Mouse (Mus musculus): ENCODE measurements at regions not wholly inside any gene's neighbourhood (a gene's known extent, or its start where the extent isn't known, plus 50 kb on each side); places are given as distances from the start of the nearest gene placed in this dataset.
"Not testable (repeated sequence)": the region's sequence is repeated elsewhere in the genome, so short reads cannot be mapped to it uniquely, and the experiment has no call there.

- ATAC-seq (no peak), DNase-seq (ENCODE audit: low spot score) (no peak)
- H3K36me3 ChIP-seq (ENCODE audit: control insufficient read depth, insufficient read depth, low read length) = no peaks in the 10 kb centered on the region
- no peak overlapping the region for H3K27ac ChIP-seq (ENCODE audit: low read depth, low read length)
- H3K9me3 ChIP-seq (replicated peaks; ENCODE audit: control insufficient read depth, low read length) = no peaks in the 10 kb centered on the region
- no peak overlapping the region for H3K4me2 ChIP-seq (ENCODE audit: low read length)
- no peak overlapping the region for H3K9ac ChIP-seq (ENCODE audit: low read length)
- 38% methylated on average over 1 of the region's 1 CpGs for WGBS
- no peaks in the 10 kb centered on the region for H3K27me3 ChIP-seq (replicated peaks; ENCODE audit: control insufficient read depth, insufficient read depth, low read length)
- no peak overlapping the region for H3K4me3 ChIP-seq (ENCODE audit: low read depth, low read length)
- no peaks in the 10 kb centered on the region for H3K4me1 ChIP-seq (ENCODE audit: control insufficient read depth, insufficient read depth, low read length)
Measured at GRCm38 (mm10) chr3:118194754-118195153, 326.0 kb upstream of the Snx7 start.

GRCm38 (mm10) chr3:118189382-118189781 is 320.6 kb upstream of the Snx7 start:
- H3K4me2 ChIP-seq (ENCODE audit: low read length) = no peak overlapping the region
- no peaks in the 10 kb centered on the region for H3K36me3 ChIP-seq (ENCODE audit: control insufficient read depth, insufficient read depth, low read length)
- no peaks in the 10 kb centered on the region for H3K9me3 ChIP-seq (replicated peaks; ENCODE audit: control insufficient read depth, low read length)
- DNase-seq (ENCODE audit: low spot score) (peak; percentile 9), ATAC-seq (no peak)
- H3K27me3 ChIP-seq (replicated peaks; ENCODE audit: control insufficient read depth, insufficient read depth, low read length) = no peaks in the 10 kb centered on the region
- H3K27ac ChIP-seq (ENCODE audit: low read depth, low read length) = no peak overlapping the region
- H3K4me1 ChIP-seq (ENCODE audit: control insufficient read depth, insufficient read depth, low read length) = no peaks in the 10 kb centered on the region
- H3K9ac ChIP-seq (ENCODE audit: low read length) = no peak overlapping the region
- no peak overlapping the region for H3K4me3 ChIP-seq (ENCODE audit: low read depth, low read length)

GRCm38 (mm10) chr3:118177446-118177845 is 308.7 kb upstream of the Snx7 start:
- Histone ChIP-seq H3K9ac (ENCODE audit: low read length) (no peak overlapping the region), H3K4me3 (ENCODE audit: low read depth, low read length) (no peak overlapping the region), H3K4me1 (ENCODE audit: control insufficient read depth, insufficient read depth, low read length) (no peaks in the 10 kb centered on the region), H3K4me2 (ENCODE audit: low read length) (no peak overlapping the region), H3K36me3 (ENCODE audit: control insufficient read depth, insufficient read depth, low read length) (no peaks in the 10 kb centered on the region), H3K27me3 (replicated peaks; ENCODE audit: control insufficient read depth, insufficient read depth, low read length) (no peaks in the 10 kb centered on the region), H3K9me3 (replicated peaks; ENCODE audit: control insufficient read depth, low read length) (no peaks in the 10 kb centered on the region), H3K27ac (ENCODE audit: low read depth, low read length) (no peak overlapping the region)
- no peak for ATAC-seq
- DNase-seq (ENCODE audit: low spot score) = no peak
- 96% methylated on average over 2 of the region's 2 CpGs for WGBS

GRCm38 (mm10) chr3:118162916-118163315 is 294.2 kb upstream of the Snx7 start:
- 75% methylated on average over 2 of the region's 2 CpGs for WGBS
- no peak overlapping the region for H3K27ac ChIP-seq (ENCODE audit: low read depth, low read length)
- no peaks in the 10 kb centered on the region for H3K4me1 ChIP-seq (ENCODE audit: control insufficient read depth, insufficient read depth, low read length)

GRCm38 (mm10) chr3:118144788-118145187 is 276.1 kb upstream of the Snx7 start:
- Histone ChIP-seq H3K4me2 (ENCODE audit: low read length) (no peak overlapping the region), H3K4me1 (ENCODE audit: control insufficient read depth, insufficient read depth, low read length) (no peaks in the 10 kb centered on the region), H3K4me3 (ENCODE audit: low read depth, low read length) (no peak overlapping the region), H3K27me3 (replicated peaks; ENCODE audit: control insufficient read depth, insufficient read depth, low read length) (no peaks in the 10 kb centered on the region), H3K36me3 (ENCODE audit: control insufficient read depth, insufficient read depth, low read length) (no peaks in the 10 kb centered on the region), H3K9me3 (replicated peaks; ENCODE audit: control insufficient read depth, low read length) (no peaks in the 10 kb centered on the region), H3K27ac (ENCODE audit: low read depth, low read length) (no peak overlapping the region), H3K9ac (ENCODE audit: low read length) (no peak overlapping the region)
- ATAC-seq (no peak), DNase-seq (ENCODE audit: low spot score) (peak; percentile 10)
- 97% methylated on average over 1 of the region's 1 CpGs for WGBS

More at GRCm38 (mm10) chr3:118162916-118163315, 294.2 kb upstream of the Snx7 start:
- Histone ChIP-seq H3K4me3 (ENCODE audit: low read depth, low read length) (no peak overlapping the region), H3K9me3 (replicated peaks; ENCODE audit: control insufficient read depth, low read length) (no peaks in the 10 kb centered on the region), H3K36me3 (ENCODE audit: control insufficient read depth, insufficient read depth, low read length) (no peaks in the 10 kb centered on the region), H3K4me2 (ENCODE audit: low read length) (no peak overlapping the region), H3K9ac (ENCODE audit: low read length) (no peak overlapping the region), H3K27me3 (replicated peaks; ENCODE audit: control insufficient read depth, insufficient read depth, low read length) (no peaks in the 10 kb centered on the region)
- DNase-seq (ENCODE audit: low spot score) = no peak
- no peak for ATAC-seq

GRCm38 (mm10) chr3:118141731-118142130 is 273.0 kb upstream of the Snx7 start:
- peak; percentile 17 for DNase-seq (ENCODE audit: low spot score)
- ATAC-seq = 0 out of 2 replicates have a peak, but pooled peaks have one; percentile 55

GRCm38 (mm10) chr3:118140108-118140507 is 271.4 kb upstream of the Snx7 start:
- DNase-seq (ENCODE audit: low spot score) (no peak), ATAC-seq (no peak)
- whole genome bisulfite sequencing = 78% methylated on average over 2 of the region's 2 CpGs
- Histone ChIP-seq H3K27me3 (replicated peaks; ENCODE audit: control insufficient read depth, insufficient read depth, low read length) (no peaks in the 10 kb centered on the region), H3K9me3 (replicated peaks; ENCODE audit: control insufficient read depth, low read length) (no peaks in the 10 kb centered on the region), H3K27ac (ENCODE audit: low read depth, low read length) (no peak overlapping the region), H3K4me3 (ENCODE audit: low read depth, low read length) (no peak overlapping the region), H3K4me2 (ENCODE audit: low read length) (no peak overlapping the region), H3K4me1 (ENCODE audit: control insufficient read depth, insufficient read depth, low read length) (no peaks in the 10 kb centered on the region), H3K36me3 (ENCODE audit: control insufficient read depth, insufficient read depth, low read length) (no peaks in the 10 kb centered on the region), H3K9ac (ENCODE audit: low read length) (no peak overlapping the region)

More at GRCm38 (mm10) chr3:118141731-118142130, 273.0 kb upstream of the Snx7 start:
- H3K27ac ChIP-seq (ENCODE audit: low read depth, low read length) = no peak overlapping the region
- no peaks in the 10 kb centered on the region for H3K27me3 ChIP-seq (replicated peaks; ENCODE audit: control insufficient read depth, insufficient read depth, low read length)
- H3K36me3 ChIP-seq (ENCODE audit: control insufficient read depth, insufficient read depth, low read length) = no peaks in the 10 kb centered on the region
- H3K4me2 ChIP-seq (ENCODE audit: low read length) = no peak overlapping the region
- H3K4me1 ChIP-seq (ENCODE audit: control insufficient read depth, insufficient read depth, low read length) = no peaks in the 10 kb centered on the region
- no peaks in the 10 kb centered on the region for H3K9me3 ChIP-seq (replicated peaks; ENCODE audit: control insufficient read depth, low read length)
- H3K4me3 ChIP-seq (ENCODE audit: low read depth, low read length) = no peak overlapping the region
- H3K9ac ChIP-seq (ENCODE audit: low read length) = no peak overlapping the region
- 57% methylated on average over 8 of the region's 8 CpGs for WGBS

- not testable (repeated sequence) for H3K9me3 ChIP-seq (replicated peaks; ENCODE audit: control insufficient read depth, low read length); ATAC-seq; H3K36me3 ChIP-seq (ENCODE audit: control insufficient read depth, insufficient read depth, low read length); H3K4me3 ChIP-seq (ENCODE audit: low read depth, low read length); H3K27me3 ChIP-seq (replicated peaks; ENCODE audit: control insufficient read depth, insufficient read depth, low read length); H3K4me1 ChIP-seq (ENCODE audit: control insufficient read depth, insufficient read depth, low read length); DNase-seq (ENCODE audit: low spot score); H3K4me2 ChIP-seq (ENCODE audit: low read length); H3K9ac ChIP-seq (ENCODE audit: low read length); H3K27ac ChIP-seq (ENCODE audit: low read depth, low read length)
- no CpG with 5 or more reads among the region's 1 CpGs for WGBS
Measured at GRCm38 (mm10) chr3:118128349-118128748, 259.6 kb upstream of the Snx7 start.

GRCm38 (mm10) chr3:118102635-118103034 is 233.9 kb upstream of the Snx7 start:
- H3K27ac ChIP-seq (ENCODE audit: low read depth, low read length) = no peak overlapping the region
- H3K4me2 ChIP-seq (ENCODE audit: low read length) = no peak overlapping the region
- DNase-seq (ENCODE audit: low spot score) (no peak), ATAC-seq (no peak)
- H3K9ac ChIP-seq (ENCODE audit: low read length) = no peak overlapping the region
- H3K27me3 ChIP-seq (replicated peaks; ENCODE audit: control insufficient read depth, insufficient read depth, low read length) = no peaks in the 10 kb centered on the region
- no peak overlapping the region for H3K4me3 ChIP-seq (ENCODE audit: low read depth, low read length)
- no peaks in the 10 kb centered on the region for H3K36me3 ChIP-seq (ENCODE audit: control insufficient read depth, insufficient read depth, low read length)
- no peaks in the 10 kb centered on the region for H3K4me1 ChIP-seq (ENCODE audit: control insufficient read depth, insufficient read depth, low read length)
- H3K9me3 ChIP-seq (replicated peaks; ENCODE audit: control insufficient read depth, low read length) = no peaks in the 10 kb centered on the region
- 75% methylated on average over 4 of the region's 4 CpGs for WGBS
